11 mouse cellular contexts compared by ENCODE assay signal in the genomic region with DNA sequence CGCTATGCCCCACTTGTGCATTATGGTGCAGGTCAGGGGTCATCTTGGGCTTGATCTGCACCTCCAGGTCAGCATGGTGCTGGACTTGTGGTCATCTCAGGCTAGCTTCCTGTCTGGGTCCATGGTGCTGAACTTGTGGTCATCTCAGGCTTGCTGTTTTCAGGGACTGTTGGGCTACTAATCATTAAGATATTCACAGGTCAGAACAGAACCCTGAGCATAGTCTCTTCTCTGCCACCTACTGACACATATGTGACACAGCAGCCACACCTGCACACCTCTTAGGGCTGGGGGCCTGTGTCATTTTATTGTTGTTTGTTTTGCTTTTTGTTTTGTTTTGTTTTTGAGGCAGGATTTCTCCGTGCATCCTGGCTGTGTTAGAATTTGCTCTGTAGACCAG. TPM values are rescaled to one million over a fixed set of nuclear protein-coding genes. Genes with fewer than 3 reads are reported as not detected.
DNase-seq lines count a peak whose midpoint lies in the region; ATAC-seq and TF ChIP-seq lines count a peak whose summit lies in the region.
"Had no signal": no experiment of that assay in that cellular context is flagged by ENCODE, and none has a peak within 500 bp of the region (broad histone marks: within the 10 kb centered on the region; RNA-seq: fewer than 3 reads in every experiment).

No protein-coding gene starts in this region.

- H3K27ac ChIP-seq in forebrain, embryonic 14.5 days (ENCODE audit: low read depth, low read length): no peak overlapping the region
- H3K27ac ChIP-seq in forebrain, embryonic 13.5 days: no peak overlapping the region
- no peak overlapping the region for H3K27ac ChIP-seq in midbrain, embryonic 14.5 days (replicated peaks; ENCODE audit: low read depth, low read length)
- no peak overlapping the region for H3K27ac ChIP-seq in midbrain, embryonic 16.5 days (ENCODE audit: low read length)
- H3K27ac ChIP-seq in liver, embryonic 14.5 days: no peak overlapping the region
- H3K27ac ChIP-seq: embryonic facial prominence, embryonic 12.5 days; midbrain, embryonic 13.5 days had no signal

- no peaks in the 10 kb centered on the region for H3K36me3 ChIP-seq in forebrain, embryonic 14.5 days (ENCODE audit: control insufficient read depth, insufficient read depth, low read length)
- no peaks in the 10 kb centered on the region for H3K36me3 ChIP-seq in forebrain, embryonic 13.5 days (ENCODE audit: poor library complexity, severe bottlenecking)
- no peaks in the 10 kb centered on the region for H3K36me3 ChIP-seq in midbrain, embryonic 14.5 days (ENCODE audit: control insufficient read depth, insufficient read depth, low read length)
- H3K36me3 ChIP-seq in midbrain, embryonic 16.5 days (ENCODE audit: control insufficient read depth, insufficient read depth, low read length): no peaks in the 10 kb centered on the region
- H3K36me3 ChIP-seq in liver, embryonic 14.5 days (replicated peaks; ENCODE audit: control insufficient read depth, insufficient read depth, low read depth): no peaks in the 10 kb centered on the region
- H3K36me3 ChIP-seq: embryonic facial prominence, embryonic 12.5 days; midbrain, embryonic 13.5 days had no signal

- no peaks in the 10 kb centered on the region for H3K9me3 ChIP-seq in forebrain, embryonic 14.5 days (replicated peaks; ENCODE audit: control insufficient read depth, low read length)
- H3K9me3 ChIP-seq in forebrain, embryonic 13.5 days (replicated peaks): no peaks in the 10 kb centered on the region
- no peaks in the 10 kb centered on the region for H3K9me3 ChIP-seq in midbrain, embryonic 14.5 days (ENCODE audit: control insufficient read depth, low read length)
- no peaks in the 10 kb centered on the region for H3K9me3 ChIP-seq in midbrain, embryonic 16.5 days (replicated peaks; ENCODE audit: control insufficient read depth, low read length, poor library complexity, severe bottlenecking)
- no peaks in the 10 kb centered on the region for H3K9me3 ChIP-seq in liver, embryonic 14.5 days (ENCODE audit: control insufficient read depth, low read length)
- H3K9me3 ChIP-seq: embryonic facial prominence, embryonic 12.5 days; midbrain, embryonic 13.5 days had no signal

- no peak overlapping the region for H3K4me3 ChIP-seq in forebrain, embryonic 14.5 days (ENCODE audit: low read depth, low read length)
- H3K4me3 ChIP-seq in forebrain, embryonic 13.5 days: no peak overlapping the region
- H3K4me3 ChIP-seq in midbrain, embryonic 14.5 days (replicated peaks; ENCODE audit: low read depth, low read length): no peak overlapping the region
- no peak overlapping the region for H3K4me3 ChIP-seq in midbrain, embryonic 16.5 days (ENCODE audit: low read depth, low read length)
- H3K4me3 ChIP-seq in liver, embryonic 14.5 days (ENCODE audit: insufficient read depth in 1 of 2, low read depth in 2 of 2, low read length in 2 of 2): no peak overlapping the region
- H3K4me3 ChIP-seq: embryonic facial prominence, embryonic 12.5 days; midbrain, embryonic 13.5 days had no signal

- 59% methylated on average over 2 of the region's 2 CpGs for WGBS in forebrain, embryonic 14.5 days
- 52% methylated on average over 2 of the region's 2 CpGs for WGBS in forebrain, embryonic 13.5 days
- 55% methylated on average over 2 of the region's 2 CpGs for WGBS in midbrain, embryonic 14.5 days
- 56% methylated on average over 2 of the region's 2 CpGs for WGBS in midbrain, embryonic 16.5 days
- WGBS in liver, embryonic 14.5 days (ENCODE audit: insufficient replicate concordance): 41% methylated on average over 2 of the region's 2 CpGs

- H3K27me3 ChIP-seq in forebrain, embryonic 14.5 days (replicated peaks; ENCODE audit: control insufficient read depth, insufficient read depth, low read length): no peaks in the 10 kb centered on the region
- H3K27me3 ChIP-seq in forebrain, embryonic 13.5 days: peaks cover 15% of the 10 kb centered on the region; the same call in 1 of the 2 replicates
- H3K27me3 ChIP-seq in midbrain, embryonic 14.5 days (ENCODE audit: control insufficient read depth, insufficient read depth, low read length): no peaks in the 10 kb centered on the region
- H3K27me3 ChIP-seq in midbrain, embryonic 16.5 days (ENCODE audit: control insufficient read depth, insufficient read depth, low read depth, low read length): no peaks in the 10 kb centered on the region
- peaks cover 30% of the 10 kb centered on the region for H3K27me3 ChIP-seq in liver, embryonic 14.5 days (ENCODE audit: control insufficient read depth, insufficient read depth, low read length)

- no peak overlapping the region for H3K9ac ChIP-seq in forebrain, embryonic 14.5 days (ENCODE audit: low read length)
- no peak overlapping the region for H3K9ac ChIP-seq in forebrain, embryonic 13.5 days
- H3K9ac ChIP-seq in midbrain, embryonic 14.5 days (replicated peaks; ENCODE audit: low read length): no peak overlapping the region
- H3K9ac ChIP-seq in midbrain, embryonic 16.5 days (ENCODE audit: low read depth, low read length): no peak overlapping the region
- no peak overlapping the region for H3K9ac ChIP-seq in liver, embryonic 14.5 days (replicated peaks)
- H3K9ac ChIP-seq: embryonic facial prominence, embryonic 12.5 days; midbrain, embryonic 13.5 days had no signal

- H3K4me2 ChIP-seq in forebrain, embryonic 14.5 days (ENCODE audit: low read length): no peak overlapping the region
- no peak overlapping the region for H3K4me2 ChIP-seq in forebrain, embryonic 13.5 days
- H3K4me2 ChIP-seq in midbrain, embryonic 14.5 days (ENCODE audit: low read length): no peak overlapping the region
- H3K4me2 ChIP-seq in midbrain, embryonic 16.5 days (ENCODE audit: low read length): no peak overlapping the region
- no peak overlapping the region for H3K4me2 ChIP-seq in liver, embryonic 14.5 days (ENCODE audit: low read depth)
- H3K4me2 ChIP-seq: embryonic facial prominence, embryonic 12.5 days; midbrain, embryonic 13.5 days had no signal

- peaks cover 7% of the 10 kb centered on the region for H3K4me1 ChIP-seq in forebrain, embryonic 14.5 days (ENCODE audit: control insufficient read depth, insufficient read depth, low read length)
- H3K4me1 ChIP-seq in forebrain, embryonic 13.5 days: peaks cover 20% of the 10 kb centered on the region
- H3K4me1 ChIP-seq in midbrain, embryonic 14.5 days (ENCODE audit: control insufficient read depth, insufficient read depth, low read length): peaks cover 7% of the 10 kb centered on the region
- H3K4me1 ChIP-seq in midbrain, embryonic 16.5 days (ENCODE audit: control insufficient read depth, insufficient read depth, low read length): peaks cover 8% of the 10 kb centered on the region
- no peaks in the 10 kb centered on the region for H3K4me1 ChIP-seq in liver, embryonic 14.5 days (replicated peaks; ENCODE audit: control insufficient read depth in 2 of 2, insufficient read depth in 2 of 2, low read length in 1 of 2)

- no peak for TF ChIP-seq EP300 in liver, embryonic 14.5 days (IDR thresholded peaks at IDR 0.05; ENCODE audit: low read depth)

- peak; percentile 65 for TF ChIP-seq CTCF in liver, embryonic 14.5 days (IDR thresholded peaks at IDR 0.05; ENCODE audit: low read depth)

- ATAC-seq in forebrain, embryonic 14.5 days: no peak
- no peak for ATAC-seq in forebrain, embryonic 13.5 days
- ATAC-seq in midbrain, embryonic 14.5 days (ENCODE audit: low FRiP score, low TSS enrichment): no peak
- ATAC-seq in midbrain, embryonic 16.5 days: no peak
- ATAC-seq in liver, embryonic 14.5 days (ENCODE audit: insufficient read depth): no peak
- ATAC-seq: midbrain, embryonic 13.5 days had no signal

- DNase-seq in forebrain, embryonic 14.5 days (ENCODE audit: low spot score): peak; percentile 24
- peak; percentile 57 for DNase-seq in midbrain, embryonic 14.5 days
- peak; percentile 51 for DNase-seq in R1 (ENCODE audit: low read depth, low spot score)
- DNase-seq in liver, embryonic 14.5 days (ENCODE audit: low read depth in 3 of 3, low spot score in 3 of 3): no peak
- no peak for DNase-seq in gastrocnemius, postnatal 4 days (ENCODE audit: low spot score in 2 of 2)
- DNase-seq in frontal cortex, postnatal 10 days (ENCODE audit: low spot score in 2 of 2): no peak
- DNase-seq: kidney, adult 18-20 months had no signal

RNA-seq across cellular contexts. Expression of gene Ncan, which starts 2.2 kb away (rescaled TPM):
- 75.4 and 94.1 TPM in 2 replicates for polyA plus RNA-seq in forebrain, embryonic 14.5 days (2014; fragmentation: Nextera tagmentation; extraction: Ambion mirVana)
- 100 and 102 TPM in 2 replicates for polyA plus RNA-seq in forebrain, embryonic 13.5 days (2015; fragmentation: Nextera tagmentation; extraction: Ambion mirVana)
- polyA plus RNA-seq in midbrain, embryonic 14.5 days (2014; fragmentation: Nextera tagmentation; extraction: Ambion mirVana): 135 and 147 TPM in 2 replicates
- polyA plus RNA-seq in midbrain, embryonic 16.5 days (2015; fragmentation: Nextera tagmentation; extraction: Ambion mirVana): 169 and 189 TPM in 2 replicates
- polyA plus RNA-seq in liver, embryonic 14.5 days (2012; rRNA removed): 0.01 and 0.11 TPM in 2 replicates
- not detected in 2 replicates for polyA plus RNA-seq in liver, embryonic 14.5 days (2014; fragmentation: Nextera tagmentation; extraction: Ambion mirVana)
- under 1 TPM; 0.07 to 0.08 TPM for total RNA-seq in gastrocnemius, postnatal 4 days (2021)

RNA-seq across cellular contexts. Expression of gene Nr2c2ap, which starts 8.3 kb away (rescaled TPM):
- polyA plus RNA-seq in forebrain, embryonic 14.5 days (2014; fragmentation: Nextera tagmentation; extraction: Ambion mirVana): 41.4 and 46.0 TPM in 2 replicates
- 33.4 and 37.4 TPM in 2 replicates for polyA plus RNA-seq in forebrain, embryonic 13.5 days (2015; fragmentation: Nextera tagmentation; extraction: Ambion mirVana)
- polyA plus RNA-seq in midbrain, embryonic 14.5 days (2014; fragmentation: Nextera tagmentation; extraction: Ambion mirVana): 25.8 and 43.4 TPM in 2 replicates
- 35.0 and 38.2 TPM in 2 replicates for polyA plus RNA-seq in midbrain, embryonic 16.5 days (2015; fragmentation: Nextera tagmentation; extraction: Ambion mirVana)
- 9.3 and 11.1 TPM in 2 replicates for polyA plus RNA-seq in liver, embryonic 14.5 days (2012; rRNA removed)
- 11.8 and 12.0 TPM in 2 replicates for polyA plus RNA-seq in liver, embryonic 14.5 days (2014; fragmentation: Nextera tagmentation; extraction: Ambion mirVana)
- total RNA-seq in gastrocnemius, postnatal 4 days (2021): 10 to 100 TPM in 1 of 2 experiments, 1 to 10 TPM in 1; 8.6 to 10.3 TPM

RNA-seq across cellular contexts. Expression of gene Rfxank, which starts 16.1 kb away (rescaled TPM):
- 8.7 and 9.2 TPM in 2 replicates for polyA plus RNA-seq in forebrain, embryonic 14.5 days (2014; fragmentation: Nextera tagmentation; extraction: Ambion mirVana)
- 12.2 and 14.2 TPM in 2 replicates for polyA plus RNA-seq in forebrain, embryonic 13.5 days (2015; fragmentation: Nextera tagmentation; extraction: Ambion mirVana)
- 6.7 and 7.5 TPM in 2 replicates for polyA plus RNA-seq in midbrain, embryonic 14.5 days (2014; fragmentation: Nextera tagmentation; extraction: Ambion mirVana)
- polyA plus RNA-seq in midbrain, embryonic 16.5 days (2015; fragmentation: Nextera tagmentation; extraction: Ambion mirVana): 10.7 and 11.8 TPM in 2 replicates
- 5.3 and 6.4 TPM in 2 replicates for polyA plus RNA-seq in liver, embryonic 14.5 days (2012; rRNA removed)
- polyA plus RNA-seq in liver, embryonic 14.5 days (2014; fragmentation: Nextera tagmentation; extraction: Ambion mirVana): 6.1 and 7.0 TPM in 2 replicates
- total RNA-seq in gastrocnemius, postnatal 4 days (2021): 10 to 100 TPM; 12.7 to 16.6 TPM

RNA-seq across cellular contexts. Expression of gene Borcs8, which starts 16.4 kb away (rescaled TPM):
- 66.2 and 76.7 TPM in 2 replicates for polyA plus RNA-seq in forebrain, embryonic 14.5 days (2014; fragmentation: Nextera tagmentation; extraction: Ambion mirVana)
- polyA plus RNA-seq in forebrain, embryonic 13.5 days (2015; fragmentation: Nextera tagmentation; extraction: Ambion mirVana): 47.4 and 48.0 TPM in 2 replicates
- polyA plus RNA-seq in midbrain, embryonic 14.5 days (2014; fragmentation: Nextera tagmentation; extraction: Ambion mirVana): 64.2 and 71.2 TPM in 2 replicates
- 48.7 and 55.5 TPM in 2 replicates for polyA plus RNA-seq in midbrain, embryonic 16.5 days (2015; fragmentation: Nextera tagmentation; extraction: Ambion mirVana)
- polyA plus RNA-seq in liver, embryonic 14.5 days (2012; rRNA removed): 27.0 and 27.1 TPM in 2 replicates
- 25.1 and 25.4 TPM in 2 replicates for polyA plus RNA-seq in liver, embryonic 14.5 days (2014; fragmentation: Nextera tagmentation; extraction: Ambion mirVana)
- 10 to 100 TPM; 25.6 to 27.7 TPM for total RNA-seq in gastrocnemius, postnatal 4 days (2021)

RNA-seq across cellular contexts. Expression of gene Mef2b, which starts 16.6 kb away (rescaled TPM):
- 0.30 and 0.77 TPM in 2 replicates for polyA plus RNA-seq in forebrain, embryonic 14.5 days (2014; fragmentation: Nextera tagmentation; extraction: Ambion mirVana)
- polyA plus RNA-seq in forebrain, embryonic 13.5 days (2015; fragmentation: Nextera tagmentation; extraction: Ambion mirVana): 0.23 and 0.45 TPM in 2 replicates
- 0.46 and 0.50 TPM in 2 replicates for polyA plus RNA-seq in midbrain, embryonic 14.5 days (2014; fragmentation: Nextera tagmentation; extraction: Ambion mirVana)
- polyA plus RNA-seq in midbrain, embryonic 16.5 days (2015; fragmentation: Nextera tagmentation; extraction: Ambion mirVana): 0.51 and 0.73 TPM in 2 replicates
- polyA plus RNA-seq in liver, embryonic 14.5 days (2012; rRNA removed): 0.03 and 0.04 TPM in 2 replicates
- not detected in 2 replicates for polyA plus RNA-seq in liver, embryonic 14.5 days (2014; fragmentation: Nextera tagmentation; extraction: Ambion mirVana)
- under 1 TPM; 0.26 to 0.56 TPM for total RNA-seq in gastrocnemius, postnatal 4 days (2021)

Comparison
In these comparisons a context has a peak if more than half of its experiments do, and no peak if none do; other contexts are left out.
1. DNase-seq: peak in forebrain, embryonic 14.5 days (single experiment), midbrain, embryonic 14.5 days (single experiment) and R1 (single experiment); none in liver, embryonic 14.5 days (0 of 3), gastrocnemius, postnatal 4 days (0 of 2) and frontal cortex, postnatal 10 days (0 of 2).
2. RNA of gene Ncan, which starts 2.2 kb away (polyA plus RNA-seq): 169 to 189 TPM in midbrain, embryonic 16.5 days, 135 to 147 TPM in midbrain, embryonic 14.5 days, 100 to 102 TPM in forebrain, embryonic 13.5 days and 75.4 to 94.1 TPM in forebrain, embryonic 14.5 days; 0.01 to 0.11 TPM in liver, embryonic 14.5 days; every median in the first group is over 10 times any median in the second.